Mouse (Mus musculus): ENCODE data around the gene Ccdc85b. TPM values are rescaled to one million over a fixed set of nuclear protein-coding genes. Genes with fewer than 3 reads are reported as not detected.

Ccdc85b gene
- 5.7 TPM for polyA plus RNA-seq (2017; shearing (Covaris generic))

DNA sequence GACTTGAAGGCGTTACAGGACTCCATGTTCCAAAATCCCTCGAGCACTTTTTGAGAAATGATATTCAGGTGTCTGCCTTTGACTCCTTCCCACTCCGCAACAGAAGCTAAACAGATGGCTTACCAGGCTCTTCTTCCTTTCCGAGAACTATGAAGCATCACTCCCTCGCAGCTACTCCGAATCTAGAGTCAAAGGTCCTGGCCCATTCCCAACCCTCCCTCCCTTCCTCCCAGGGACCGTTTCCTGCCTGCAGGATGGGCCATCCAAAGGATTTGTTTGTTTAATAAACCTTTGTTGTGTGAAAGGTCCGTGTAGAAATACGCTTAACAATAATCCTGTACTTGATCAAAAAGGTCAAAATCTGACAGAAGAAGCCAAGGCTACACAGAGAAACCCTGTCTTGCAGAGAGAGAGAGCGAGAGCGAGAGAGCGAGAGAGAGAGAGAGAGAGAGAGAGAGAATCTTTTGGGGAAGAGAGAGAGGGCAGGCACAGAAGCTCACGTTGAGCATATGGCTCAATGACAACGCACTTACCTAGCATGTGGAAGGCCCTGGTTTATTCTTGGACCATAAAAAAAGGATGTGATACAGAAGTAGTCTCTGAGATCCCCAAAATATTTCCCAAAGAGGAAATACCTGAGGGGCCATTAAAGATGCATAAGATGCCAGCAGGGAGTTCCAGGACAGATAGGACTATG, at the start of gene Ccdc85b:
Ccdc85b (minus strand) TSS at position 149 of the 697 bp plus-strand sequence.

DNA sequence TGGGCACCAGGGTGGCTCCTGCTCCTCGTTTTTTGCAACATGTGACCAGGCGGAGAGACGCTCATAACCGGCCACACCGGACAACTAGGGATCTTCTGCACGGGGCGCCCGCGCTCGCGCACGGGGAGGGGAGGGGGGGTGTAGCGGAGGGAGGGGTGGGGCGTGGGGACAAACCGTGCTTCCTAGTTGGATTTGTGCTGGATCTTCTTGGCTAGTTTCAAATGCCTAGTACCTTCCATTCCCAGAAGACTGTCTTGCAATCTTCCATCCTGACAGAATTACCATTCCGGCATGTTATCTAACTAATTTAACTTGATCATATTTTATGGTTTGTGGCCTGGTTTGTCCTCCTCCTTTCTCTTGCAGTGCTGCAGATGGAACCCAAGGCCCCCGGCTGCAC, 46.0 kb upstream of the Ccdc85b start, which contains the start of gene 1700020D05Rik:
1700020D05Rik (minus strand) TSS at position 101 of the 400 bp plus-strand sequence.

DNA sequence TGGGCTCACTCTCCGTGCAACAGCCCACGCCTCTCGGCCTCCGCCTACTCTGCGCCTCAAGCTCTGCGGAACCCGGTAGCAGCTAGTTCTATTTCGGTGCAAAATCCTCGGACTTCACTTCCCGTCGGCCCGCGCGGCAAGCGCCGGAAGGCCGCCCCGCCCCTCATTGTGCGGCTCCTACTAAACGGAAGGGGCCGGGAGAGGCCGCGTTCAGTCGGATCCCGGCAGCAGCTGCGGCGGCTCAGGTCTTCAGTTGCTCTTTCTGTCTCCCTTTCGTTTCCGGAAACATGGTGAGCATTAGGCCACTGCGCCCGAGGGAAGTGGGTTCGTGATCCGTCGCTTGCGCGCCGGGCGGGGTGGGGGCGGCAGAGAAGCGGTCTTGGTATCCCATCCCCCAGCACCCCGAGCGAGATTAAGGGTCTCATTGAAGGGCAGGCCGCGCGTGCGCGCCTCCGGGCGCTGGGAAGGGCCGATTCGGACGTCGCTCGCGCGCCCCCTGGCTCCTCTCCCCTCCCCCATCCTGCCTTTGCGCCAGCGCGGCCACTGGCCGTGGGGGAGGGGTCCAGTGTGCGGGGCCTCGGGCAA, 32.7 kb upstream of the Ccdc85b start, which contains the start of gene Cfl1:
Cfl1 (plus strand) TSS at position 143 of the 585 bp plus-strand sequence.

DNA sequence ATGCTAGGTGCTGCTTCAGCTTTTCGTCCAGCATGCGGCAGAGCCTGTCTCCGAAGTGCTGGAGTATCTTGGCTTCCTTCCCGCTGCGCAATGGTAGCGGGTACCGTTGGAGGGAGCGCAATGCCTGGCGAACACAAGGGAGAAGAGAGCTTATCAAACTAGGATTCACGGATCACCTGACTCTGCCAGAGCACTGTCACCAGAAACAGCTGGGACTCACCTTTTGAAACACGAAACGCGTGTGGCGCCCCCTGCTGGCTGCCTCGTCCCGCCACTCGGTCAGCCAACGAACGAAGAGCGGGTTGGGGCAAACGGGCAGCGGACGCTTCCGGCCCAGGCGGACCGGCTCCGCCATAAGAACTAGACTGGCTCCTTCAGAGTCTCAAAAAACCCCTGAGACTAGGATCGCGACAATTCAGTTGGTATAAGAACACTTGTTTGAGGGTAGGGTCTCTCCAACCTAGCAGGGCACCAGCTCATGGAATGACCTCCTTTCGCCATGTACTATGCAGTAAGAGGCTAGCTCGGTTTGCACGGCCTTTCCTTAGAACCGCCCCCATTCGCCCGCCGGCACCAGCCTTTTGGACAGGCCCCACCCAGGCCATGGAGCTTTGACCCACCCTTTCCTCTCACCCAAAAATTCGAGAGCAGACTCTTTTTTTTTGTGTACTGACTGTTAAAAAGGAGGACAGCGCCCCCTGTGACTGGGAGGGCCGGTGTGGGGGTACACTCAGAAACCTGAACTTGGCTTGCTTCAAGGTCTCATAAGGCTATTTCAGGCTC, 30.3 kb upstream of the Ccdc85b start, which contains the start of gene Mus81:
Mus81 (minus strand) TSS at position 635 of the 783 bp plus-strand sequence.

DNA sequence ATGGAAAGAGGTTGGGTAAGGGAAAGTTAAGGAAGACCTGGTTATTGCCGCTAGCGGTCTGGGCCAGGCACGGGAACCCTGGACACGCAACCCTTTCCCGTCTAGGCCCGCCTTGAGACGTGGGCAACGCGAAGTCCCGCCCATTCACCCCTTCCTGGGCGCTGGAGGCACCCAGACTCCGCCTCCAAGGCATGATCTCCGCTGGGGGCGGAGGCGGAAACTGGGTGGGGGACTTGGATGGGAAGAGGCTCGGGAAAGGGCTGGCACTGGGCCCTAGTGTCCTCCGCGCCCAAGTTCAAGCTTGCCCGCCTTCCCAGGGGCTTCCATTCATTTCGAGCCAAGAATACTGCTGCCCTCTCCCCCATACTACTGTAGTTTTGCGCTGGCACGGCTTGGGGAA, 16.0 kb upstream of the Ccdc85b start, which contains the start of gene Efemp2:
Efemp2 (plus strand) TSS at position 235 of the 400 bp plus-strand sequence.

DNA sequence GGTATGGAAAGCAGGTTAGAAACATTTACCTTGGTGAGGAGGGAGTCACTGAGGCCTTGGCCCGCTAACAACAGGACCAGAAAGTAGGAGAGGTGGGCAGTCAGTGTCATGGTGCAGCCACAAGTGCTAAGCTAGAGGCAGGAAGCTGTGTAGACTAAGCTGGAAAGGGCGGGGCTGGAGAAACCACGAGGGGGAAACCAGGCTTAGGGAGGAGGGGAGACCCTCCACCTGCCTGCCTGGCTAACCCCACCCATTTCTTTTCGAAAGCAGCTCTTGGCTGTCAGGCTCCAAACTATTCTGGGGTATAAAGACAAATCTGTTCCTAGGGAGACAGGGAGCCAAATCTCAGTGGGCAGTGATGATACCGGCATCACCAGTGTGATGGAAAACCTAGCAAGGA, 10.7 kb upstream of the Ccdc85b start, which contains the start of gene Ctsw:
Ctsw (minus strand) TSS at position 134 of the 400 bp plus-strand sequence.

DNA sequence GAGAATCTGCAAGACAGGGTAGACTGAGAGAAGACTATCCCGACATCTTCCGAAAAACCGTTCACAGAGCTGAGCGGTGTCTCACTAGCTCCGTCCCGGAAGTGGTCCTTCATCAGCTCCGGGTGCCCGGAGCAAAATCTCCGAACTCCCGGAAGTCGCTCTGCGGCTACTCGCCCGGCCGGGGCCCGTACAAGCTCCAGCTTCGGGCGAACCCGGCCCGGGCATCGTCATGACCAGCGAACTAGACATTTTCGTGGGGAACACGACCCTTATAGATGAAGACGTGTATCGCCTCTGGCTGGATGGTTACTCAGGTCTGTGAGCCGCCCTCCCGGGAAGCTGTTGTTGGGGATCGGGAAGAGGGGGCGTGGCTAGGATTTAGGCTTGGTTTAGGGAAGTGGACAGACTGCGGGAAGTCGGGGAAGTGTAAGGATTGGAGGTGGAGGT, 2.8 kb upstream of the Ccdc85b start, which contains the start of gene Fibp:
Fibp (plus strand) TSS at position 151 of the 447 bp plus-strand sequence.

DNA sequence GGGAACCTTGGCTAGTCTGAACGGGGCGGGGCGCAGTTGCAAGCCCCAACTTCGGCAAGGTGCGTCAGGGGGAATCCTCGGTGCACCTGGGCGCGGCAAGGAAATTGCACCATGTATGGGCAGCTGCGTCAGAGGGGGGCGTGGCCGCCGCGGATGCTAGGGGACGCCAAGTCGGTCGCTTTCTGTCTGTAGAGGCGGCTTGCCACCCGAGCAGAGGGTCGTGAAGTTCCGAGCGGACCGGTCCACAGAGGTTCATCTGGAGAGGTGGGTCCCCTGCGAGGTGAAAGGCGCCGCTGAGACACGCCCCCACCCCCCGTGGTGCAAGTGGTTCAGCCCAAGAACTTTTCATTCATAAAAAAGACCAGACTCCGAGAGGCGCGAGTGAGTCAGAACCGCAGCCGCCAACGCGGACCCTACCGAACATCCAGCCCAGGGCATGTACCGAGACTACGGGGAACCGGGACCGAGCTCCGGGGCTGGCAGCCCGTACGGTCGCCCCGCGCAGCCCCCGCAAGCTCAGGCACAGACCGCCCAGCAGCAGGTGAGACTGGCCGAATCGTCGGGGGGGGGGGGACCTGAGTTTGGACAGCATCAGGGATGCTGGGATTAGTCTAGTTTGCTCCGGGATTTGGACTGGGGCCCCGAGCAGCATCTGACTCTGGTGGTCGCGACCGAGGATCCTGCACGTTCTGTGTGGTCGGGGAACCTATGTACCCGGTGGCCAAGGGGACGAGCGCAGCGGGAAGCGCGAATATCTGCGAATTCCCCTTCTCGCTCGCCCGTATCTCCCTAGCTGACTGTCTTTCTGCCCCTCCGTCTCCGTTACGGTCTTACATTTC, 10.0 kb downstream of the Ccdc85b start, which contains the start of gene Fosl1:
Fosl1 (plus strand) TSS at position 33 of the 839 bp plus-strand sequence.

DNA sequence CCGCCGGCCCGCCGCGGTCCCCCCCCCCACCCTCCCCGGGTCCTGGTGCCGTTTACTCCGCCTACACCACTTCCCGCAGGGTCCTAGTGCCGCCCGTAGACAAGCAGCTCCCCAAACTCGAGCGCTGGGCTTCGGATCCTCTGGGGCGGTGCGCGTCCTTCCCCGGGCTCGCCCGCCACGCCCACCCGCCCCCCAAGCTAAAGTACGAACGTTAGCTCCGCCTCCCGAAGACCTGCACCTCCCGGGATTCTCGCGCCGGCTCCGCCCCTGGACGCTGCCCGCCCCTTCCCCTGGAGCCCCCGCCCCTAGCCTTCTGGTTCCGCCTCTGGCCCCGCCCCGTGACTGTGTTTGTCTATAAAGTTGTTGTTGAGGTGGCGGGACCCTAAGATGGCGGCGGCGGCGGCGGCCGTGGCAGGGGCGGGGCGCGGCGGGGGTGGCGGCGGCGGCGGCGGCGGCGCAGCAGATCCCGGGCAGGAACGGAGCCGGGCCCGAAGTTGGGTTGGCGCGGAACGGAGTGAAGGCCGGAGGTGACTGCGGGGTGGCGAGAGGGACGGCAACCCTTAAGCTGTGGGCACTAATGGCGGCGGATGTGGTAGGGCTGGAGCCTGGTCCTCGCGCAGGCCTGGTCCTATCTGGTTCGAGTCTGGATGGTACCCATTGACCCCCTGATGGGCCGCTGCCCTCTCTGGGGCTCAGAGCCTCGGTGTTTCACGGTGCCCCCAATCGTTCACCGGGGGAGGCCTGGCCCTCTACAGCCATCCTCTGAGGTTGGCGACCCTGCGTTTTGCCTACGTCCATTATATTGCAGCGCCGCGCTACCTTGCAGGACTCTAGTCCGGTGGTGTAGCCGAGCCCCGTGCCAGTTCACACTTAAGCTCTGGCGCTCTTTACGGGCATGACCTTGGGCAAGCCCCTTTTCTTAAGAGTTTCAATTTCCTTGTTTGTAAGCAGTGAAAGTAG, 32.6 kb downstream of the Ccdc85b start, which contains the start of the genes Drap1 and AI837181:
Drap1 (minus strand) TSS at position 198 of the 960 bp plus-strand sequence.
AI837181 (plus strand) TSS at position 363 of the 960 bp plus-strand sequence.

Other genes with a start within 250 kb of the Ccdc85b start
- 92.1 TPM for gene Pacs1, start 184.8 kb downstream of the Ccdc85b start, polyA plus RNA-seq (2017; shearing (Covaris generic))
- 304 TPM for gene Sf3b2, start 162.4 kb downstream of the Ccdc85b start, polyA plus RNA-seq (2017; shearing (Covaris generic))
- gene Gal3st3, start 159.6 kb downstream of the Ccdc85b start, polyA plus RNA-seq (2017; shearing (Covaris generic)) = not detected
- not detected for gene Catsper1, start 122.2 kb downstream of the Ccdc85b start, polyA plus RNA-seq (2017; shearing (Covaris generic))
- 0.10 TPM for gene Cst6, start 108.3 kb downstream of the Ccdc85b start, polyA plus RNA-seq (2017; shearing (Covaris generic))
- gene Eif1ad, start 91.2 kb downstream of the Ccdc85b start, polyA plus RNA-seq (2017; shearing (Covaris generic)) = 47.5 TPM
- 160 TPM for gene Banf1, start 90.7 kb downstream of the Ccdc85b start, polyA plus RNA-seq (2017; shearing (Covaris generic))
- gene Sart1, start 69.2 kb downstream of the Ccdc85b start, polyA plus RNA-seq (2017; shearing (Covaris generic)) = 224 TPM
- gene Tsga10ip, start 55.4 kb downstream of the Ccdc85b start, polyA plus RNA-seq (2017; shearing (Covaris generic)) = 1.1 TPM
- gene Drap1, start 32.9 kb downstream of the Ccdc85b start, polyA plus RNA-seq (2017; shearing (Covaris generic)) = 180 TPM
- gene AI837181, start 32.8 kb downstream of the Ccdc85b start, polyA plus RNA-seq (2017; shearing (Covaris generic)) = 23.6 TPM
- gene Fosl1, start 10.3 kb downstream of the Ccdc85b start, polyA plus RNA-seq (2017; shearing (Covaris generic)) = not detected
- gene Fibp, start 2.7 kb upstream of the Ccdc85b start, polyA plus RNA-seq (2017; shearing (Covaris generic)) = 59.4 TPM
- gene Ctsw, start 10.6 kb upstream of the Ccdc85b start, polyA plus RNA-seq (2017; shearing (Covaris generic)) = 473 TPM
- gene Efemp2, start 16.1 kb upstream of the Ccdc85b start, polyA plus RNA-seq (2017; shearing (Covaris generic)) = 2.7 TPM
- 18.9 TPM for gene Mus81, start 30.5 kb upstream of the Ccdc85b start, polyA plus RNA-seq (2017; shearing (Covaris generic))
- 2,966 TPM for gene Cfl1, start 32.6 kb upstream of the Ccdc85b start, polyA plus RNA-seq (2017; shearing (Covaris generic))
- gene 1700020D05Rik, start 45.9 kb upstream of the Ccdc85b start, polyA plus RNA-seq (2017; shearing (Covaris generic)) = 0.38 TPM
- gene Snx32, start 52.6 kb upstream of the Ccdc85b start, polyA plus RNA-seq (2017; shearing (Covaris generic)) = 3.2 TPM
- 0.17 TPM for gene Ovol1, start 102.8 kb upstream of the Ccdc85b start, polyA plus RNA-seq (2017; shearing (Covaris generic))
- 9.9 TPM for gene Ap5b1, start 110.1 kb upstream of the Ccdc85b start, polyA plus RNA-seq (2017; shearing (Covaris generic))
- gene Rnaseh2c, start 144.0 kb upstream of the Ccdc85b start, polyA plus RNA-seq (2017; shearing (Covaris generic)) = 106 TPM
- gene Kat5, start 152.3 kb upstream of the Ccdc85b start, polyA plus RNA-seq (2017; shearing (Covaris generic)) = 87.0 TPM
- gene Rela, start 179.6 kb upstream of the Ccdc85b start, polyA plus RNA-seq (2017; shearing (Covaris generic)) = 333 TPM
- gene Sipa1, start 205.8 kb upstream of the Ccdc85b start, polyA plus RNA-seq (2017; shearing (Covaris generic)) = 216 TPM
- gene Map3k11, start 230.8 kb upstream of the Ccdc85b start, polyA plus RNA-seq (2017; shearing (Covaris generic)) = 60.9 TPM
- 38.2 TPM for gene Pcnx3, start 231.0 kb upstream of the Ccdc85b start, polyA plus RNA-seq (2017; shearing (Covaris generic))
- 5.8 TPM for gene Kcnk7, start 246.5 kb upstream of the Ccdc85b start, polyA plus RNA-seq (2017; shearing (Covaris generic))

All from effector memory CD4-positive, alpha-beta T cell, adult 7 months (primary cell).